Mouse (Mus musculus) frontal cortex, adult (tissue): ENCODE measurements around the gene Acly.
A peak's percentile ranks its signal among the peaks of the same experiment; 100 is the strongest.
"Not testable (repeated sequence)": the region's sequence is repeated elsewhere in the genome, so short reads cannot be mapped to it uniquely, and the experiment has no call there.

ENCODE experiments used
- ATAC-seq: cut with Nextera tagmentation; 2 replicates; pipeline ENCODE4 v1.9.2; 2017; ENCODE audit warnings: mild to moderate bottlenecking, moderate library complexity, mixed read lengths; ENCODE audit not compliant: low TSS enrichment

Acly gene

GRCm38 (mm10) chr11:100545746-100546085 lies 17.9 kb upstream of the Acly start:
- peak; percentile 31; the same call in 1 of the 2 replicates for ATAC-seq

DNA sequence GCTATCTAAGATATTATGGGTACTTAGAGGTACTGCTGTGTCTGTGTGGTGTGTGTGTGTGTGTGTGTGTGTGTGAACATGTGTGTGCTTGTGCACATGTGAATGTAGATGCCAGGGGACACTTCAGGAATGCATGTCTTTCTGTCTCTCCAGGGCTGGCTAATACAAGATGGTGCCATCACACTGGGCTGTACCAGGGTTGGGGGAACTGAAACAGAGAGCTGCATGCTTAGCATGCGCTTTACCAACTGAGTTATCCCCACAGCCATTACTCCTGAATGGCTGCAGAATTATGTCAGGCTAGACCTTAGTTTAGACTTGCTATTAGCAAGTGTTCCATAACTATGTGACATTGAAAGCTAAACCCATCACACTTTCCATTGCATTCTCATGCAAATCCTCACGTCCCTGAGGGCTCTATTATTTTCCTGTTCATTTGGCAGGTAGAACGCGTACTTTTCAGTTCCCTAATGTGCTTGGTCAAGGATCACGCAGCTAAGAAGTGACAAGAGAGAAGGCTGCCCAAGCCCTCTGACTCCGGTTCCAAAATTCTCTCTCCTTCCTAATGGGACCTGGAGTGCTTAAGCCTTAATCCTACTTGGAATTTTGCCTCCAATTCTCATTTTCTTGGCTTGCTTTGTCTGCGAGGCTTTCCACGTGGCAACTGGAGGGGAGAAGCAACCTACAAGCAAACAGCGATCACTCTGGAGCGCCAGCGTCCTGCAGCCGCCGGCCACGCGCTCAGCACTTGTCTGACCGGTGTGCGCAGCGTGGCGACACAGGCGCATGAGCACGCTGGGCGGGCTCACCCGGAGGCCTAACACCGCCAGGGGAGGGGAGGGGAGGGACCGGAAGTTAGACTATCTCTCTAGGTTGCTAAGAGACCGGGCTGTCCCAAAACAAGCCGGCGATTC lies 17.3 kb upstream of the Acly start, which contains the start of gene Ttc25:
Ttc25 (plus strand) TSS at position 776 of the 914 bp plus-strand sequence.
- peak; percentile 100 for ATAC-seq

DNA sequence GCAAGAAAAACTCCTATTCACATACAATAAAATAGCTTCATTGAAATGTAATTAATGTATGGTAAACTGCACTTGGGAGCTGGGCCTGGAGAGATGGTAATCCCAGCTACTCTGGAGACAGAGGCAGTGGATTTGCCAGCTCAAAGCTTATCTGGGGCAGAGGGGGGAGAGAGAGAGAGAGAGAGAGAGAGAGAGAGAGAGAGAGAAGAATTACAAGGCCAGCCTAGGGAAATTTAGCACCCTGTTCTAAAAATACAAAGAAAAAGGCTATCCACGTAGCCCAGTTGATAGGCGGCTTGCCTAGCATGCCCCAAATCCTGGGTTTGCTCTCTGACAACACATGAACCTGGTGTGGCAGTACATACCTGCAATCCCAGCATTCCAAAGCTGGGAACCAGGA lies 13.8 kb upstream of the Acly start:
- ATAC-seq, result no peak

DNA sequence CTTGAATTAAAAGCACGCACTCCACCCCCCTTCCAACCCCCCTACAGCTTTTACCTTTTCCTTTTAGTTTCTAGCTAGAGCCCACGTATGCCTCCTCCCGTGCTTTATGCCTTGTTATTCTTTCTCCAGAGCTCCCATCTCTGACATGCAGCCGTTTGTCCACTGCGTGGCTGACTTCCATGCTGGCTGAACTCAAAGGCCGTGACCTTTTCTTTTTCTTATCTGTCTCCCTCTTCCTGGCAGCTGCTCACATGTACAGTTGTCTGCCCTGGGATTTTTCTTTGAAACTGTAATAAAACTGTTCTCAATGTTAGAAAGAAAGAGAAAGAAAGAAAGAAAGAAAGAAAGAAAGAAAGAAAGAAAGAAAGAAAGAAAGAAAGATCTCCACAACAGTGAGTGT lies 13.2 kb upstream of the Acly start:
- no peak for ATAC-seq

GRCm38 (mm10) chr11:100536466-100536865 lies 8.7 kb upstream of the Acly start:
- ATAC-seq, result no peak

GRCm38 (mm10) chr11:100535996-100536395 lies 8.2 kb upstream of the Acly start:
- no peak for ATAC-seq

- ATAC-seq, result not testable (repeated sequence)
Measured at GRCm38 (mm10) chr11:100534821-100535220, 7.0 kb upstream of the Acly start.

DNA sequence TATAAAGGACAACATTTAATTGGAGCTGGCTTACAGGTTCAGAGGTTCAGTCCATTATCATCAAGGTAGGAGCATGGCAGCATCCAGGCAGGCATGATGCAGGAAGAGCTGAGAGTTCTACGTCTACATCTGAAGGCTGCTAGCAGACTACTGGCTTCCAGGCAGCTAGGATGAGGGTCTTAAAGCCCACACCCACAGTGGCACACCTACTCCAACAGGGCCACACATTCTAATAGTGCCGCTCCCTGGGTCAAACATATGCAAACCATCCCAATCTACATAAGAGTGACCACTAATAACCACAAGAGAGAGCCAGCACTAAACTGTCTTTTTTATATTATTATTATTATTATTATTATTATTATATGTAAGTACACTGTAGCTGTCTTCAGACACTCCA lies 6.6 kb upstream of the Acly start:
- ATAC-seq, result not testable (repeated sequence)

DNA sequence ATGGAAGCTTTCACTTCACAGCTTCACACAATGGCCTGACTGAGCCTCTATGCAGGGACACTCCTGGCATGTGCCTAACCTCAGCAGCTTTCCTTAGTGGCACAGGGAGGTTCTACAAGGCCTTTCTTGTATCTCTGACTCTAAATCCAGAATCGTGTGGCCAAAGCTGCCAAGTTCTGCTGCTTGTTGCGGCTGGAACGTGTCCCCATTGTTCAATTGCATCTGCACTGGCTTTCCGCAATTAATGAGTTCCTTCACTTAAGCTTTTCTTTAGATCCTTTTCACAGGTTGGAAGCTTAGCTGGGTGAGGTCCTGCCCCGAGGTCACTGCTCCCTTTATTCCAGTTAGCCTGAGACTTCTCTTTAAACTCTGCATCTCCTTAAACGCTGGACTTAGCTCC lies 6.1 kb upstream of the Acly start:
- no peak for ATAC-seq

DNA sequence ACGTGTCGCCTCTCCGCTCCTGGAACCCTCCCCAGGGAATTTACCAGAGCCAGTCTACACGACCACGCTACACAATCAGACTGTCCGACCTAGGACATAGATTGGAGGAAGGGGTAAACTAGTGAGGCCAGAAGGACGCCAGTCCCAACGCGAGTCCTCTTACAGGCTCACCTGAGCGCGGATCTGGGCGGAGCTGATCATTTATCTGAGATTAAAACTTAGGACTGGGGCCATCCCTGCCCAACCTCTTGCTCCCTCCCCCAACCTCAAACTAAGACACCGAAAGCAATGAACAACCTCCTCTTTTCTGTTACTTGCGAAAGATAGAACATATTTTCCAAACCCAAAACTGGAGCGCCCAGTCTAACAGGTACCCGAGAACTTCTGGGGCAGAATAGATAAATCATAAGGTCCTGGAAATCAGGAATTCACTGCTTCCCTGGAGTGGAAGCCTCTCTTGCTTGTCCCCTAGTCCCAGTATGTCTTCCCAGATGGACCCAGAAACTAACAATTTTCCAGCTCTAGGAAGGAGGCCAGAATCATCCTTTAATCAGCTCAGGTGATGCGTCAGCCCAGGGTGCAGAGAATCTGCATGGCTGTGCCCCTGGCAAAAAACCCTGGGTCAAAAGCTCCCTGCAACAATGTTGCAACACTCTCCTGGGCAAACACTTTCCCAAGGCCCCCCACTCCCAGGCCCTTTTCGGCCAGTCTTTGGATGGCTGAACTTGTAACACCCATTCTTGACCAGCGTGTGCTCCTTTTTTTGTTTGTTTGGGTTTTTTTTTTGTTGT lies 770 bp upstream of the Acly start:
- no peak for ATAC-seq

- peak; percentile 31 for ATAC-seq
Measured at GRCm38 (mm10) chr11:100527066-100527457, 738 bp downstream of the Acly start.

DNA sequence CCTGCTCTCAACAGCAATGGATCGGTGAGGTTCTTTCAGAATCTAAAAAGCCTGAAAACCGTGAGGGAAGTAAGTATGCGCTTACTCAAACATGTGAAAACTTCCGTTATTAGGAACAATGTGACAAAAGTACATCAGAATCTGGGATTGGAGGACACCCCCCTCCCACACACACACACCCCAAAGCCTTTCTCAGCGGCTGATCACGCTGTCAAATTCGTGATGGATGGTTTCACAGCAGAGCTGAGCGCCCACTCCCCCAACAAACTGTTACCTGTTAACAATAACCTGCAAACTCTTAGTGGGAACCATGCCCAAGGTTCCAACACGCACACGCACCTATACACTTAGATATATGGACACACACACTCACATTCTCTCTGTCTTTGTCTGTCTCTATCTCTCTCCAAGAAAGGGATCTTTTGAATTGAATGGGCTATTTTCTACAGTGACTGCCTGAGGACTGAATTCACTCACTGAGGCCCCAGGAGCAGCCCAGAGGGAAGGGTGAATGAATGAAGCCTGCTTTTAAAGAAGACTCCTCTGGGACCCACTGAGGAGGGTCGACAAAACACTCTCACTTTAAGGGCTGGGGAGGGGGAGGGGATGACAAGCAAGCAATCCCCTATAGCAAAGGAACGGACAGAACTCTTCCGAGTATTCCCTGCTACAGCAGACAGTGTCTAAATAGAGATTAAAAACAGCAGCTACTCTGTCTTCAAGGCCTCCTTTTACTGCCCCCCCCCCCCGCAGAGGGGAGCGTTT lies 1.6 kb downstream of the Acly start:
- ATAC-seq, result no peak

GRCm38 (mm10) chr11:100524987-100525630 lies 2.7 kb downstream of the Acly start:
- ATAC-seq, result no peak

- no peak for ATAC-seq
Measured at GRCm38 (mm10) chr11:100524358-100524757, 3.4 kb downstream of the Acly start.

DNA sequence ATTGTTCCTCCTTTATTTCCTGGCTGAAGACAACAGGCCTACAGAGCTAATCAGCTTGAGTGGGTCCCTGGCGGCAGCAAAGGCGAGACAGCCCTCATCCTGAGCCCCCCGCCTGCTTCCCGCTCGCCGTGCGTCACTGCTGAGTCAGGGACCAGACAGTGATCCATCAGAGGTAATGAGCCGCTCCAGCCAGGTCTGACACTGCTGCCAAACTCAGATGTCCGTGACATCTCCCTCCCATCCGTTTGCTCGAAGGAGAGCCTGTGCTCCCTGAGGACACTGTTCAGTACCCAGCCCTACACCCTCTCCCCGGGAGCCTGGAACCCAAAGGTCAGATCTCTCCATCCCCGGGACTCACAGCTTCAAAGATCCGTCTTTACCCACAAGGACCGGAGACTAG lies 7.0 kb downstream of the Acly start:
- ATAC-seq, result no peak

- ATAC-seq, result no peak
Measured at GRCm38 (mm10) chr11:100519188-100519587, 8.6 kb downstream of the Acly start.

- ATAC-seq, result no peak
Measured at GRCm38 (mm10) chr11:100518188-100518591, 9.6 kb downstream of the Acly start.

- ATAC-seq, result no peak
Measured at GRCm38 (mm10) chr11:100516291-100516690, 11.5 kb downstream of the Acly start.

DNA sequence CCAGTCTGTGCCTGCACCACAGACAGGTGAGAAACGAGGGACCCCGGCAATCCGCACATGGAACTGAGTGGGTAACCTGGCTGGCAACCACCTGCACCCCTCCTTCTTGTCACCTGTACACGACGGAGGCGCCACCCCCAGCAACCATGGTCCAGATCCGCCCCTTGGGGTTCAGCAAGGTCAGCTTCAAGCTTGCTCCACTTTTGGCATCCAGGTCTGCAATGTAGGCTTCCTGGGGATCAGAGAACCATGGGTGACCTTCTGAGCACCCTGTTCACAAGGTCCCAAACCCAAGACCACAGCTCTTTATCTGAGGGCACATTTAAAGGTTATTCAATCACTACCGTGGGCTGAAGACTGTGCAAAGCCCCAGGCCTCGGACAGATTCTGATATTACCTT lies 12.0 kb downstream of the Acly start:
- ATAC-seq, result no peak

DNA sequence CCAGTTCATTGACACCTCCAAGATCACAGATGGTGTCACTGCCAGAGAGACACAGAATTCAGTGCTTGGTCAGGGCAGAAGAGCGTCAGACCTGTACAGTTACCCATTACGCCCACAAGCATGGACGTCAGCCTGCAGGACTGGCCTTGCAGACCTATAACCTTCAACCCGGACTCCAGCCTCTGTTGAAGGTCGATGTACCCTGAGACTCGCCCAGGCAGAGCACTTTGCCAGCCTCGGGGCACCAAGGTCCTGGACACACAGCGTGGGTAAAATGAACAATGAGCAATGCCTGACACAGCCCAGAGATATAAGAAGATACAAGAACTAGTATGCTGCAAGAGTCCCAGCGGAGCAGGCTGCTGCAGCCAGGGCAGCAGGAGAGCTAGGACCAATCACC lies 12.7 kb downstream of the Acly start:
- no peak for ATAC-seq

- no peak for ATAC-seq
Measured at GRCm38 (mm10) chr11:100513716-100514115, 14.1 kb downstream of the Acly start.

DNA sequence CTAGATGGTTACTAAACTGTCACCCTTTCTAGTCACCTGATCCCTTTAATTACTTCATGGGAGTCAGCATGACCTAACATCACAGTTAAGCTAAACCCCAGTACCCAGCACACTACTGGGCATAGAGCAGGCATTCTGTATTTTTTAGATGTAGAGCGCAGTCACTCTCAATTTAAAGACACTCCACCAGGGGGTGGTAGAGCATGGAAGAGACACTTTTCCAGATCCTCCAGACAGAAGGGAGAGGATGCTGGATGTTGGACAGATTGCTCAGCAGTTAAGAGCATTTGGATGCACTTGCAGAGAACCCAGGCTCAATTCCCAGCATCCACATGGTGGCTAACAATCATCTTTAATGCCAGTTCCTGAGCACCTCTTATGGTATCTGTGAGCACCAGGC lies 15.4 kb downstream of the Acly start:
- ATAC-seq, result peak; percentile 78; the same call in 1 of the 2 replicates
